Mouse (Mus musculus) midbrain, embryonic 10.5 days (tissue): ENCODE results near the gene Tef. TPM values are rescaled to one million over a fixed set of nuclear protein-coding genes. Genes with fewer than 3 reads are reported as not detected.
A peak's percentile ranks its signal among the peaks of the same experiment; 100 is the strongest.

Source experiments
- DNase-seq: peaks from one replicate; pipeline ENCODE4 v3.0.0-alpha.2; 2017; ENCODE audit warnings: low spot score
- H3K27ac ChIP-seq: fragments of 300-500 bp; sonication (generic); replicated peaks from 2 replicates; pipeline ENCODE4 v1.5.1; 2016; ENCODE audit warnings: mild to moderate bottlenecking
- H3K27me3 ChIP-seq: fragments of 300-500 bp; sonication (generic); 2 replicates; pipeline ENCODE4 v1.6.1; 2016; ENCODE audit warnings: low read depth, mild to moderate bottlenecking; ENCODE audit not compliant: poor library complexity, severe bottlenecking
- H3K36me3 ChIP-seq: fragments of 300-500 bp; sonication (generic); 2 replicates; pipeline ENCODE4 v1.6.1; 2016; ENCODE audit warnings: mild to moderate bottlenecking, moderate library complexity
- H3K4me1 ChIP-seq: fragments of 300-500 bp; sonication (generic); 2 replicates; pipeline ENCODE4 v1.6.1; 2016
- H3K4me3 ChIP-seq: fragments of 300-500 bp; sonication (generic); 2 replicates; pipeline ENCODE4 v1.5.1; 2016; ENCODE audit warnings: mild to moderate bottlenecking, moderate library complexity
- H3K9me3 ChIP-seq: fragments of 300-500 bp; sonication (generic); replicated peaks from 2 replicates; pipeline ENCODE4 v1.6.1; 2016; ENCODE audit warnings: mild to moderate bottlenecking
- WGBS: fragments of 180-500 bp; shearing (Covaris S2); methylation state at CpG from one replicate; pipeline ENCODE4 v1.1.7; 2016; 5-methylcytosine and 5-hydroxymethylcytosine counted together
- polyA plus RNA-seq: library from polyadenylated mRNA; unstranded; fragments of >200 nt; fragmentation: Nextera tagmentation; extraction: Ambion mirVana; gene quantifications from 2 replicates; pipeline ENCODE4 v1.2.1, GENCODE M21; 2016

Tef gene
- polyA plus RNA-seq, 1 experiment from 2014 or later = 15.7 TPM

- 91% methylated on average over 5 of the region's 5 CpGs for WGBS
- Histone ChIP-seq H3K4me1 (0 out of 2 replicates have a peak, but pooled peaks cover 7% of the 10 kb centered on the region), H3K9me3 (no peaks in the 10 kb centered on the region), H3K27ac (no peak overlapping the region), H3K4me3 (no peak overlapping the region), H3K36me3 (peaks cover 57% of the 10 kb centered on the region), H3K27me3 (no peaks in the 10 kb centered on the region)
- no peak for DNase-seq
Measured at GRCm38 (mm10) chr15:81847861-81848260, 45.6 kb downstream of the Tef start.

- Histone ChIP-seq H3K9me3 (no peaks in the 10 kb centered on the region), H3K27ac (no peak overlapping the region), H3K4me3 (no peak overlapping the region), H3K36me3 (peaks cover 61% of the 10 kb centered on the region), H3K27me3 (no peaks in the 10 kb centered on the region), H3K4me1 (0 out of 2 replicates have a peak, but pooled peaks cover 7% of the 10 kb centered on the region)
- WGBS = 51% methylated on average over 7 of the region's 7 CpGs
- peak; percentile 41 for DNase-seq
Measured at GRCm38 (mm10) chr15:81848301-81848700, 46.1 kb downstream of the Tef start.

GRCm38 (mm10) chr15:81849104-81849503 is 46.9 kb downstream of the Tef start:
- H3K9me3 ChIP-seq = no peaks in the 10 kb centered on the region
- H3K4me1 ChIP-seq = 0 out of 2 replicates have a peak, but pooled peaks cover 7% of the 10 kb centered on the region
- no peaks in the 10 kb centered on the region for H3K27me3 ChIP-seq
- no peak for DNase-seq
- peaks cover 69% of the 10 kb centered on the region for H3K36me3 ChIP-seq
- no peak overlapping the region for H3K27ac ChIP-seq
- no peak overlapping the region for H3K4me3 ChIP-seq
- 87% methylated on average over 9 of the region's 9 CpGs for WGBS

DNA sequence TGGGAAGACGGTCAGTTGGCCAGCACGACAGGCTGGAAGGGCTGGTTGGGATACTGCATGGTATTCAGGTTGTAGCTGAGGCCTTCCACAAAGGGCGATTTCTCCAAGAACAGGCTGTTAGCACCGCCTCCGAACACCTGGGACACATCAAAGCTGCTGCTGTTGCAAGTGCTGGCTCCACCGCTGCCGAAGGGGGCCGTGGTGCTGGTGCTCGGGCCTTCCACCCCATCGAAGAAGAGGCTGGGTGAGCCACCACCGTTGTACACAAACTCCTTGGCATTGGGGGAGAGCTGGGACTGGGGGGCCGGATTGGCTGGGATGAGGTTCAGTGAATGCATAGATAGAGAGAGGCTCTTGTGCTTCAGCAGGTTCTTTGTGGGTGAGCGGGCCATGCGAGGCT is 48.5 kb downstream of the Tef start:
- H3K9me3 ChIP-seq = no peaks in the 10 kb centered on the region
- H3K36me3 ChIP-seq = peaks cover 81% of the 10 kb centered on the region
- DNase-seq = no peak
- H3K27me3 ChIP-seq = no peaks in the 10 kb centered on the region
- WGBS = 90% methylated on average over 14 of the region's 14 CpGs
- no peak overlapping the region for H3K4me3 ChIP-seq
- H3K4me1 ChIP-seq = peaks cover 11% of the 10 kb centered on the region
- H3K27ac ChIP-seq = no peak overlapping the region

DNA sequence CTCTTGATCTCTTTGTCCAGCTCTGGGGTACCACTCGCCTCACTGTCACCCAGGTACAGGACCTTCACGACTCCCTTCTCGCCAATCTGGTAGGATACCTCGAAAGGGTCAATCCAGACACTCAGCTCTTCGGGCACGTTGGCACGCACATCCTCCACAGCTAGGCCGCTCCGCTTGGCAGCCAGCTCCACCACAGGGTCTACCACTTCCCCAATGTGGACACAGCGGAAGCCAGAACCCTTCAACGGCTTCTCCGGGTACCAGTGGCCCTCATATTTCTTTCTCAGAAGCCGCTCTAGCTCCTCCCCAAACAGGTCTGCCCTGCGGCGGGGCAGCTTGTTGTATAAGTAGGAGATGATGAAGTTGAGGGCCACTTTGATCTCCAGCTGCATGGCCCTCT is 49.2 kb downstream of the Tef start:
- H3K4me3 ChIP-seq = no peak overlapping the region
- no peaks in the 10 kb centered on the region for H3K9me3 ChIP-seq
- DNase-seq = no peak
- no peak overlapping the region for H3K27ac ChIP-seq
- no peaks in the 10 kb centered on the region for H3K27me3 ChIP-seq
- peaks cover 15% of the 10 kb centered on the region for H3K4me1 ChIP-seq
- 97% methylated on average over 15 of the region's 15 CpGs for WGBS
- H3K36me3 ChIP-seq = peaks cover 81% of the 10 kb centered on the region

- H3K4me3 ChIP-seq = no peak overlapping the region
- H3K27ac ChIP-seq = no peak overlapping the region
- no peaks in the 10 kb centered on the region for H3K9me3 ChIP-seq
- 94% methylated on average over 9 of the region's 9 CpGs for WGBS
- no peaks in the 10 kb centered on the region for H3K27me3 ChIP-seq
- no peak for DNase-seq
- peaks cover 24% of the 10 kb centered on the region for H3K4me1 ChIP-seq
- peaks cover 74% of the 10 kb centered on the region for H3K36me3 ChIP-seq
Measured at GRCm38 (mm10) chr15:81852411-81853000, 50.3 kb downstream of the Tef start.

DNA sequence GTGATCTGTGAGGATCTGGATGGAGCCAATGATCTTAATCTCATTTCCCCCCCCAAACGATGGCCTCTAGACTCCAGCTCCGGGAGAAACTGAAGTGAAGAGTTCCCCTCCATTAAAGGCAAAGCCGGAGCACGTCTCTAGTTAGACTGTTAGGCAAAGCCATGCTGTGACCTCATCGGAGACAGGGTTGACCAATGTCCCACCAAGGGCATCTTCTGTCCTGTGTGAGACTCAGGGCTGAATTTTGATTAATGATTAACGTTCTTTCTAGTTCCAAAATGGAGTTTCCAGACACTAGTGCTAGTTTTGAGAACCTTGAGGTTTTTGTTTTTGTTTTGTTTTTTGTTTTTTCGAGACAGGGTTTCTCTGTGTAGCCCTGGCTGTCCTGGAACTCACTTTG is 50.9 kb downstream of the Tef start:
- DNase-seq = no peak
- WGBS = 89% methylated on average over 7 of the region's 7 CpGs

GRCm38 (mm10) chr15:81856030-81856790 is 54.0 kb downstream of the Tef start:
- DNase-seq = peak; percentile 91
- Histone ChIP-seq H3K4me3 (peak overlapping the region; percentile 95), H3K36me3 (peaks cover 41% of the 10 kb centered on the region), H3K9me3 (no peaks in the 10 kb centered on the region), H3K4me1 (peaks cover 40% of the 10 kb centered on the region), H3K27me3 (no peaks in the 10 kb centered on the region), H3K27ac (peak overlapping the region; percentile 94)
- under 1% methylated on average over 28 of the region's 28 CpGs for WGBS

More for the DNA sequence above, 50.9 kb downstream of the Tef start:
- Histone ChIP-seq H3K27ac (no peak overlapping the region), H3K4me3 (no peak overlapping the region), H3K9me3 (no peaks in the 10 kb centered on the region), H3K36me3 (peaks cover 68% of the 10 kb centered on the region), H3K27me3 (no peaks in the 10 kb centered on the region), H3K4me1 (peaks cover 24% of the 10 kb centered on the region)

DNA sequence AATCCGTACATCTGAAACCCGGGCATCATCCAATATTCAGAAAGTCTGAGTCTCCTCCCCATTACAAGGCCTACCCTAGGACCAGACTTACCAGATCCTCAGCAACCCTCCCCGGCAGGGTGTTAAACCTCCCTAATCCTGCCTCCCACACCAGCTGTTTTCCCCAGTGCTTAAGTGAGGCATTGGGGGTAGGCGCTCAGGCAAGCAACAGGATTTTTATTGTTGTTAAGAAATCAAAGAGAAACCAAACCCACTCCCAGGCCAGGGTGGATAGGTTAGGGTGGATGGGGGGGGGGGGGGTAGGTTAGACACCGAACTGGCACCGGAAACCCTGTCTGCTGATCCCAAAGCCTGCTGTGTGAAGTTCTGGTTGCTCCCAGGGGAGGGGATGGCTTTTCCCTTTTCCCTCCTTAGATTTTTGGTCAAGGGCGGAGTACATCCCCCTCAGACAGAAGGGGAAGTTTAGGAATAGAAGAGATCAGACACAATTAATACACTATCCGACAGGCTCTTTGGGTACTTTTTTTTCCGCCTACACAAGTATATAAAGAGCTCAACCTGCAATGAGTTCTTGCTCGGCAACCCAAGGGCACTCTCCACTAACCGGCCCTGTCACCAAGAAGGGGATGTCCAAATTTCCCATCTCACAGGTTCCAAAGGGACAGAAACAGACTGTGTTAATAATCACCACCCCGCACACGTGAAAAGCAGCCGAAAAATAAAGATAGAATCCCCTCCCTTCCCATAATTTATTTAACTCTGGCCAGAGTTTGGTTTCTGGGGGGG is 54.9 kb downstream of the Tef start:
- Histone ChIP-seq H3K36me3 (peaks cover 31% of the 10 kb centered on the region), H3K4me3 (peak overlapping the region; percentile 95), H3K27ac (peak overlapping the region; percentile 94), H3K27me3 (no peaks in the 10 kb centered on the region), H3K9me3 (no peaks in the 10 kb centered on the region), H3K4me1 (peaks cover 40% of the 10 kb centered on the region)
- WGBS = 1% methylated on average over 14 of the region's 14 CpGs
- DNase-seq = peak; percentile 34

- Histone ChIP-seq H3K9me3 (no peaks in the 10 kb centered on the region), H3K4me1 (peaks cover 40% of the 10 kb centered on the region), H3K36me3 (peaks cover 26% of the 10 kb centered on the region), H3K27me3 (no peaks in the 10 kb centered on the region), H3K4me3 (peak overlapping the region; percentile 95), H3K27ac (peak overlapping the region; percentile 94)
- no peak for DNase-seq
- WGBS = under 1% methylated on average over 33 of the region's 33 CpGs
Measured at GRCm38 (mm10) chr15:81857724-81858116, 55.5 kb downstream of the Tef start.

GRCm38 (mm10) chr15:81858138-81858516 is 55.9 kb downstream of the Tef start:
- peaks cover 40% of the 10 kb centered on the region for H3K4me1 ChIP-seq
- peaks cover 21% of the 10 kb centered on the region for H3K36me3 ChIP-seq
- DNase-seq = peak; percentile 91
- H3K27me3 ChIP-seq = no peaks in the 10 kb centered on the region
- H3K9me3 ChIP-seq = no peaks in the 10 kb centered on the region
- 0% methylated on average over 23 of the region's 23 CpGs for WGBS
- H3K27ac ChIP-seq = peak overlapping the region; percentile 94
- peak overlapping the region; percentile 95 for H3K4me3 ChIP-seq

GRCm38 (mm10) chr15:81858517-81859329 is 56.5 kb downstream of the Tef start, which contains the start of gene Tob2:
Gene Tob2 (minus strand): TSS chr15:81858796.
- under 1% methylated on average over 44 of the region's 44 CpGs for WGBS

More at GRCm38 (mm10) chr15:81858517-81859329, 56.5 kb downstream of the Tef start, which contains the start of gene Tob2:
- Histone ChIP-seq H3K9me3 (no peaks in the 10 kb centered on the region), H3K27me3 (no peaks in the 10 kb centered on the region), H3K36me3 (peaks cover 16% of the 10 kb centered on the region), H3K4me3 (peak within 1 kb of the TSS; percentile 95), H3K27ac (peak within 1 kb of the TSS; percentile 94), H3K4me1 (peaks cover 40% of the 10 kb centered on the region)
- DNase-seq = peak; percentile 57
